Comparison of ENCODE assay signal across 15 mouse cellular contexts in the genomic region with DNA sequence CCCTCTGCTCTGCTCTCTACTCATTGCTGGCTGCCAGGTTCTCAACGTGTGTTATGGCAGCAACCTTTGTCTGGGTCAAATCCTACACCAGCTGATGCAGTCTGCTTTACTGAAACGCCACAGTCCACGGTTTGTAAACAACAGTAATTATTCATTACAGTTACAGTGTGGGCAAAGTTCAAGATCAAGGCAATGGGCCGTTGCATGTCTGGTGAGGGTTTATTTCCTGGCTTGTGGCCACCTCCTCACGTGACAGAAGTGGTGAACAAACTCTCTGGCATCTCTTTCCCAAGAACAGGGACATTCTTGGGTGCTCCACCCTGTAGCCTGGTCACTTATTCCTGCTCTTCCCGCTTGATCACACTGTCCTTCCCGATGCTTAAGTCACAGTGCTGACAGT.
A peak's percentile ranks its signal among the peaks of the same experiment; 100 is the strongest.
DNase-seq lines count a peak whose midpoint lies in the region; ATAC-seq and TF ChIP-seq lines count a peak whose summit lies in the region.
"Had no signal": no experiment of that assay in that cellular context is flagged by ENCODE, and none has a peak within 500 bp of the region (broad histone marks: within the 10 kb centered on the region; RNA-seq: fewer than 3 reads in every experiment).

No protein-coding gene starts in this region.

- no peak overlapping the region for H3K9ac ChIP-seq in lung, embryonic 14.5 days

- H3K9me3 ChIP-seq in lung, embryonic 14.5 days (ENCODE audit: low read depth, low read length), result no peaks in the 10 kb centered on the region
- H3K9me3 ChIP-seq in heart, embryonic 10.5 days, result no peaks in the 10 kb centered on the region
- H3K9me3 ChIP-seq in forebrain, embryonic 10.5 days, result no peaks in the 10 kb centered on the region

- peak; percentile 16 for DNase-seq in lung, embryonic 14.5 days
- no peak for DNase-seq in lung, adult 2 months
- DNase-seq in adrenal gland, adult 2 months, result peak; percentile 77
- DNase-seq in kidney, adult 18-20 months, result peak; percentile 77
- DNase-seq in kidney, postnatal 4 days, result peak; percentile 68 to 79
- DNase-seq in heart, embryonic 10.5 days (ENCODE audit: low spot score), result no peak
- no peak for DNase-seq in left cerebral cortex, adult 8-10 months (ENCODE audit: low spot score in 2 of 2)
- DNase-seq in forebrain, embryonic 10.5 days (ENCODE audit: extremely low spot score, low spot score), result no peak
- DNase-seq: cerebellum, adult 8-10 months; gastrocnemius, adult 2 months; heart, postnatal 36 days; liver; thymus, postnatal 4 days had no signal

- no peaks in the 10 kb centered on the region for H3K36me3 ChIP-seq in lung, embryonic 14.5 days (ENCODE audit: insufficient read depth)
- H3K36me3 ChIP-seq in heart, embryonic 10.5 days, result no peaks in the 10 kb centered on the region
- no peaks in the 10 kb centered on the region for H3K36me3 ChIP-seq in forebrain, embryonic 10.5 days (replicated peaks)

- H3K27me3 ChIP-seq in lung, embryonic 14.5 days (ENCODE audit: insufficient read depth, low read length), result no peaks in the 10 kb centered on the region
- 0 out of 2 replicates have a peak, but pooled peaks cover 4% of the 10 kb centered on the region for H3K27me3 ChIP-seq in heart, embryonic 10.5 days (ENCODE audit: insufficient read depth, poor library complexity, severe bottlenecking)
- H3K27me3 ChIP-seq in forebrain, embryonic 10.5 days (ENCODE audit: poor library complexity, severe bottlenecking), result no peaks in the 10 kb centered on the region

- no peak for TF ChIP-seq POLR2A in lung, adult 2 months (IDR thresholded peaks at IDR 0.05; ENCODE audit: borderline replicate concordance, extremely low read depth, low read depth, low read length)

- no peak overlapping the region for H3K27ac ChIP-seq in lung, embryonic 14.5 days (ENCODE audit: low read depth)
- no peak overlapping the region for H3K27ac ChIP-seq in heart, embryonic 10.5 days
- no peak overlapping the region for H3K27ac ChIP-seq in forebrain, embryonic 10.5 days
- H3K27ac ChIP-seq: gastrocnemius, adult 2 months; left cerebral cortex, adult 2 months had no signal

- H3K4me3 ChIP-seq in lung, embryonic 14.5 days (ENCODE audit: low read depth, low read length), result no peak overlapping the region
- no peak overlapping the region for H3K4me3 ChIP-seq in lung, adult 2 months (replicated peaks; ENCODE audit: extremely low read depth, low read depth, low read length)
- H3K4me3 ChIP-seq in heart, embryonic 10.5 days, result no peak overlapping the region
- no peak overlapping the region for H3K4me3 ChIP-seq in forebrain, embryonic 10.5 days
- H3K4me3 ChIP-seq: gastrocnemius, adult 2 months; left cerebral cortex, adult 2 months had no signal

- no peak for ATAC-seq in lung, embryonic 14.5 days (ENCODE audit: insufficient read depth)
- ATAC-seq: midbrain, embryonic 16.5 days had no signal

- H3K4me1 ChIP-seq in lung, embryonic 14.5 days (ENCODE audit: insufficient read depth), result no peaks in the 10 kb centered on the region
- H3K4me1 ChIP-seq in lung, adult 2 months (ENCODE audit: control insufficient read depth, insufficient read depth, low read length), result no peaks in the 10 kb centered on the region
- no peaks in the 10 kb centered on the region for H3K4me1 ChIP-seq in heart, embryonic 10.5 days
- H3K4me1 ChIP-seq in forebrain, embryonic 10.5 days, result peaks cover 7% of the 10 kb centered on the region

- no peak for TF ChIP-seq CTCF in lung, embryonic 14.5 days (IDR thresholded peaks at IDR 0.05; ENCODE audit: low read depth)
- TF ChIP-seq CTCF in lung, adult 2 months (IDR thresholded peaks at IDR 0.05; ENCODE audit: insufficient read depth, low read length), result no peak

- H3K4me2 ChIP-seq in lung, embryonic 14.5 days, result no peak overlapping the region

- WGBS in lung, embryonic 14.5 days, result 54% methylated on average over 7 of the region's 7 CpGs
- 48% methylated on average over 7 of the region's 7 CpGs for WGBS in lung, adult 2 months
- WGBS in heart, embryonic 10.5 days, result 80% methylated on average over 7 of the region's 7 CpGs
- WGBS in forebrain, embryonic 10.5 days, result 91% methylated on average over 7 of the region's 7 CpGs

Comparison
In these comparisons a context has a peak if more than half of its experiments do, and no peak if none do; other contexts are left out.
1. DNase-seq: peak in lung, embryonic 14.5 days (single experiment), adrenal gland, adult 2 months (single experiment), kidney, adult 18-20 months (single experiment) and kidney, postnatal 4 days (2 of 2); none in lung, adult 2 months (single experiment), heart, embryonic 10.5 days (single experiment), left cerebral cortex, adult 8-10 months (0 of 2) and forebrain, embryonic 10.5 days (single experiment).